Mouse (Mus musculus) embryonic fibroblast, embryonic 13.5 days (primary cell): Measurements from ENCODE around the gene 1110059E24Rik.

Source experiments
- CTCF ChIP-seq: IDR thresholded peaks from 2 replicates; pipeline ENCODE4 v1.5.1; 2011; ENCODE audit warnings: mild to moderate bottlenecking, control low read depth, low read length, moderate library complexity, borderline replicate concordance; ENCODE audit not compliant: insufficient read depth
- POLR2A ChIP-seq: IDR thresholded peaks from 2 replicates; pipeline ENCODE4 v1.6.1; 2011; ENCODE audit warnings: low read depth, mild to moderate bottlenecking, control low read depth, low read length, moderate library complexity

DNA sequence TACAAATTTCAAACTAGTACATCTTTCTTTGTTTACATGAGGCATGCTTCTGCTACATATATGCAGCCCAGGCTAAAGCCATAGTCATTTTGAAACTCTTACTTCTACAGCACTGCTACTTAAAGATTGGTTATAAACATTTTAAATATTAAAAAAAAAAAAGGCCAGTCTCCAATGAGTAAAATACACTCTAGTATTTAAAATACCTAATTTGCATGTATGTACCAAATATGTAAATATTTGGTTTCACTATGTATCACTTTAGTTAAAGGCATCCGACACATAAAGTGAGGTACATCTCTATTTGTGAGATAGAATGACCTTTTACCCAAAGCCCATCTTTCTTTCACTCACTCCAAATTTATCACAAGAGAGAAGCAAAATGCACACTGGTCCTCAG, 23.7 kb downstream of the 1110059E24Rik start:
- TF ChIP-seq CTCF, result no peak
- TF ChIP-seq POLR2A, result no peak
